Comparison of ENCODE assay signal across 16 mouse cellular contexts in genomic region chr12:79756352-79756751, GRCm38 (mm10).
DNase-seq lines count a peak whose midpoint lies in the region; ATAC-seq lines count a peak whose summit lies in the region.
"Had no signal": no experiment of that assay in that cellular context is flagged by ENCODE, and none has a peak within 500 bp of the region (broad histone marks: within the 10 kb centered on the region; RNA-seq: fewer than 3 reads in every experiment).

No protein-coding gene starts in this region.

- H3K27ac ChIP-seq in kidney, embryonic 16.5 days (ENCODE audit: low read length) = peak overlapping the region; percentile 79; the same call in 1 of the 2 replicates
- H3K27ac ChIP-seq in stomach, embryonic 16.5 days (ENCODE audit: low read length) = peak overlapping the region; percentile 62
- H3K27ac ChIP-seq: left cerebral cortex, adult 2 months; liver, embryonic 13.5 days had no signal

- no peaks in the 10 kb centered on the region for H3K27me3 ChIP-seq in kidney, embryonic 16.5 days (ENCODE audit: insufficient read depth, low read length)
- no peaks in the 10 kb centered on the region for H3K27me3 ChIP-seq in stomach, embryonic 16.5 days (ENCODE audit: control insufficient read depth, insufficient read depth, low read length)
- H3K27me3 ChIP-seq: embryonic facial prominence, embryonic 13.5 days; liver, embryonic 13.5 days had no signal

- DNase-seq in heart, adult 11 months = peak; percentile 91
- no peak for DNase-seq in heart, postnatal 36 days
- peak; percentile 56 for DNase-seq in urinary bladder, postnatal 14 days (ENCODE audit: low spot score)
- no peak for DNase-seq in urinary bladder, adult 2 months (ENCODE audit: low spot score)
- DNase-seq in gastrocnemius, postnatal 36 days = no peak
- DNase-seq in left cerebral cortex, adult 9 months (ENCODE audit: low spot score in 2 of 2) = no peak
- DNase-seq: cerebellum, postnatal 10 days; liver, embryonic 13.5 days; lung, postnatal 36 days; right cerebral cortex, postnatal 14 days; thymus, postnatal 25 days had no signal

- 0 out of 2 replicates have a peak, but pooled peaks have one; percentile 14 for ATAC-seq in kidney, embryonic 16.5 days (ENCODE audit: low FRiP score, low TSS enrichment)
- no peak for ATAC-seq in stomach, embryonic 16.5 days (ENCODE audit: insufficient read depth, low FRiP score)
- ATAC-seq: forebrain, embryonic 16.5 days had no signal

- peaks cover 67% of the 10 kb centered on the region for H3K4me1 ChIP-seq in kidney, embryonic 16.5 days (ENCODE audit: insufficient read depth, low read length)
- H3K4me1 ChIP-seq in stomach, embryonic 16.5 days (ENCODE audit: control insufficient read depth, insufficient read depth, low read length) = peaks cover 37% of the 10 kb centered on the region

- no peaks in the 10 kb centered on the region for H3K9me3 ChIP-seq in kidney, embryonic 16.5 days (ENCODE audit: low read length)
- no peaks in the 10 kb centered on the region for H3K9me3 ChIP-seq in stomach, embryonic 16.5 days (replicated peaks; ENCODE audit: control insufficient read depth, low read length)
- H3K9me3 ChIP-seq: embryonic facial prominence, embryonic 13.5 days; liver, embryonic 13.5 days had no signal

- H3K9ac ChIP-seq in kidney, embryonic 16.5 days (replicated peaks; ENCODE audit: low read length) = no peak overlapping the region
- no peak overlapping the region for H3K9ac ChIP-seq in stomach, embryonic 16.5 days (ENCODE audit: low read length)
- H3K9ac ChIP-seq: embryonic facial prominence, embryonic 13.5 days; liver, embryonic 13.5 days had no signal

- 34% methylated on average over 5 of the region's 5 CpGs for WGBS in kidney, embryonic 16.5 days
- 41% methylated on average over 5 of the region's 5 CpGs for WGBS in stomach, embryonic 16.5 days

- H3K4me2 ChIP-seq in kidney, embryonic 16.5 days (replicated peaks; ENCODE audit: low read depth, low read length) = no peak overlapping the region
- no peak overlapping the region for H3K4me2 ChIP-seq in stomach, embryonic 16.5 days (ENCODE audit: low read depth, low read length)
- H3K4me2 ChIP-seq: embryonic facial prominence, embryonic 13.5 days; liver, embryonic 13.5 days had no signal

- no peak overlapping the region for H3K4me3 ChIP-seq in kidney, embryonic 16.5 days (ENCODE audit: low read length)
- H3K4me3 ChIP-seq in stomach, embryonic 16.5 days (replicated peaks; ENCODE audit: low read length) = no peak overlapping the region
- H3K4me3 ChIP-seq: embryonic facial prominence, embryonic 13.5 days; left cerebral cortex, adult 2 months; liver, embryonic 13.5 days had no signal

- H3K36me3 ChIP-seq in kidney, embryonic 16.5 days (ENCODE audit: insufficient read depth, low read length) = no peaks in the 10 kb centered on the region
- no peaks in the 10 kb centered on the region for H3K36me3 ChIP-seq in stomach, embryonic 16.5 days (ENCODE audit: control insufficient read depth, insufficient read depth, low read length)
- H3K36me3 ChIP-seq: embryonic facial prominence, embryonic 13.5 days; liver, embryonic 13.5 days had no signal

- intact Hi-C loops in heart, postnatal 36 days (cut with DNase I) = loop anchor here (5.0 kb wide), 1 partner anchor 76 kb away; no protein-coding TSS in a partner anchor
- intact Hi-C loops in gastrocnemius, postnatal 36 days (cut with DNase I) = loop anchor here (5.0 kb wide), 1 partner anchor 131 kb away; no protein-coding TSS in a partner anchor

Comparison
In these comparisons a context has a peak if more than half of its experiments do, and no peak if none do; other contexts are left out.
1. DNase-seq: peak in heart, adult 11 months (single experiment) and urinary bladder, postnatal 14 days (single experiment); none in heart, postnatal 36 days (0 of 2), urinary bladder, adult 2 months (single experiment), gastrocnemius, postnatal 36 days (0 of 2) and left cerebral cortex, adult 9 months (0 of 2).